ENCODE assay signal across 8 mouse cellular contexts in genomic region chr1:63176604-63177421, GRCm38 (mm10). TPM values are rescaled to one million over a fixed set of nuclear protein-coding genes. Genes with fewer than 3 reads are reported as not detected.
DNase-seq lines count a peak whose midpoint lies in the region; ATAC-seq and TF ChIP-seq lines count a peak whose summit lies in the region.

Eef1b2 (plus strand) TSS chr1:63176825.
Ndufs1 (minus strand) TSS chr1:63176833.

- H3K4me2 ChIP-seq in hindbrain, postnatal 0 days (ENCODE audit: low read depth, low read length) = peak within 1 kb of the TSS; percentile 76

- no peak; the same call in 1 of the 2 replicates for TF ChIP-seq CTCF in gastrocnemius, adult 2 months (IDR thresholded peaks at IDR 0.05)
- TF ChIP-seq CTCF in hindbrain, postnatal 0 days (IDR thresholded peaks at IDR 0.05; ENCODE audit: low read depth) = 0 out of 2 replicates have a peak, but pooled peaks have one; percentile 18
- no peak; the same call in 1 of the 2 replicates for TF ChIP-seq CTCF in left cerebral cortex, adult 2 months (IDR thresholded peaks at IDR 0.05)

- H3K4me1 ChIP-seq in hindbrain, postnatal 0 days (ENCODE audit: insufficient read depth, low read length) = peaks cover 6% of the 10 kb centered on the region

- peak; percentile 98 for DNase-seq in ZHBTc4 (ENCODE audit: low read depth, low spot score)
- DNase-seq in gastrocnemius, adult 2 months = peak; percentile 98
- peak; percentile 99 for DNase-seq in hindbrain, postnatal 0 days (ENCODE audit: low spot score)
- DNase-seq in left cerebral cortex, adult 2 months (ENCODE audit: extremely low spot score in 1 of 2, low spot score in 2 of 2) = peak; percentile 98
- peak; percentile 99 to 100 for DNase-seq in right cerebral cortex, adult 2 months (ENCODE audit: low spot score in 2 of 2)
- DNase-seq in urinary bladder, postnatal 14 days (ENCODE audit: low spot score) = peak; percentile 98

- H3K36me3 ChIP-seq in hindbrain, postnatal 0 days (ENCODE audit: insufficient read depth, low read length) = peaks cover 20% of the 10 kb centered on the region

- H3K9me3 ChIP-seq in hindbrain, postnatal 0 days (ENCODE audit: low read length) = no peaks in the 10 kb centered on the region

- no peaks in the 10 kb centered on the region for H3K27me3 ChIP-seq in hindbrain, postnatal 0 days (ENCODE audit: insufficient read depth, low read length)

- H3K4me3 ChIP-seq in gastrocnemius, adult 2 months = peak within 1 kb of the TSS; percentile 77
- peak within 1 kb of the TSS; percentile 85 for H3K4me3 ChIP-seq in hindbrain, postnatal 0 days (ENCODE audit: low read length)
- H3K4me3 ChIP-seq in left cerebral cortex, adult 2 months = peak within 1 kb of the TSS; percentile 77

- WGBS in hindbrain, postnatal 0 days = under 1% methylated on average over 72 of the region's 72 CpGs

- intact Hi-C loops in gastrocnemius, adult 2 months (cut with DNase I) = loop anchor here (2.0 kb wide), 1 partner anchor 62 kb away; the partner anchor contains the start of gene Ino80d
- intact Hi-C loops in left cerebral cortex, adult 2 months (cut with DNase I) = loop anchor here (2.0 kb wide), 1 partner anchor 270 kb away; no protein-coding TSS in a partner anchor

- peak within 1 kb of the TSS; percentile 75 for H3K9ac ChIP-seq in hindbrain, postnatal 0 days (replicated peaks; ENCODE audit: low read length)

- ATAC-seq in common myeloid progenitor, adult 5-6 weeks (replicated peaks; ENCODE audit: low read depth, poor library complexity, severe bottlenecking) = peak; percentile 85
- ATAC-seq in hindbrain, postnatal 0 days = peak; percentile 94
- peak; percentile 85 for ATAC-seq in megakaryocyte, adult 5-6 weeks (ENCODE audit: poor library complexity, severe bottlenecking)

- peak within 1 kb of the TSS; percentile 97 for H3K27ac ChIP-seq in gastrocnemius, adult 2 months
- H3K27ac ChIP-seq in hindbrain, postnatal 0 days = peak within 1 kb of the TSS; percentile 94
- peak within 1 kb of the TSS; percentile 99 for H3K27ac ChIP-seq in left cerebral cortex, adult 2 months

RNA-seq across cellular contexts. Expression of gene Eef1b2, which starts in this region (rescaled TPM):
- 2,942 and 3,478 TPM in 2 replicates for total RNA-seq in common myeloid progenitor, adult 5-6 weeks (2017)
- total RNA-seq in gastrocnemius, adult 2 months (2021) = 100 to 1,000 TPM; 311 to 425 TPM
- 611 and 620 TPM in 2 replicates for total RNA-seq in hindbrain, postnatal 0 days (2014; rRNA removed)
- 451 and 465 TPM in 2 replicates for polyA plus RNA-seq in hindbrain, postnatal 0 days (2015; fragmentation: Nextera tagmentation; extraction: Ambion mirVana)
- total RNA-seq in left cerebral cortex, adult 2 months (2021) = 100 to 1,000 TPM; 327 to 339 TPM
- 882 and 903 TPM in 2 replicates for total RNA-seq in megakaryocyte, adult 5-6 weeks (2015)
- 1,598 and 1,756 TPM in 2 replicates for total RNA-seq in megakaryocyte, adult 5-6 weeks (2017)

RNA-seq across cellular contexts. Expression of gene Ndufs1, which starts in this region (rescaled TPM):
- 125 and 152 TPM in 2 replicates for total RNA-seq in common myeloid progenitor, adult 5-6 weeks (2017)
- total RNA-seq in gastrocnemius, adult 2 months (2021) = 100 to 1,000 TPM; 323 to 475 TPM
- total RNA-seq in hindbrain, postnatal 0 days (2014; rRNA removed) = 90.2 and 105 TPM in 2 replicates
- polyA plus RNA-seq in hindbrain, postnatal 0 days (2015; fragmentation: Nextera tagmentation; extraction: Ambion mirVana) = 148 and 151 TPM in 2 replicates
- 100 to 1,000 TPM; 146 to 157 TPM for total RNA-seq in left cerebral cortex, adult 2 months (2021)
- 91.8 and 101 TPM in 2 replicates for total RNA-seq in megakaryocyte, adult 5-6 weeks (2015)
- 87.4 and 108 TPM in 2 replicates for total RNA-seq in megakaryocyte, adult 5-6 weeks (2017)

Comparison
In these comparisons a context has a peak if more than half of its experiments do, and no peak if none do; other contexts are left out.
1. Peak in every context shown above with its lines: DNase-seq, ATAC-seq, H3K4me3 ChIP-seq and H3K27ac ChIP-seq.